Mouse (Mus musculus): ENCODE results near the gene Kif26a.

DNA sequence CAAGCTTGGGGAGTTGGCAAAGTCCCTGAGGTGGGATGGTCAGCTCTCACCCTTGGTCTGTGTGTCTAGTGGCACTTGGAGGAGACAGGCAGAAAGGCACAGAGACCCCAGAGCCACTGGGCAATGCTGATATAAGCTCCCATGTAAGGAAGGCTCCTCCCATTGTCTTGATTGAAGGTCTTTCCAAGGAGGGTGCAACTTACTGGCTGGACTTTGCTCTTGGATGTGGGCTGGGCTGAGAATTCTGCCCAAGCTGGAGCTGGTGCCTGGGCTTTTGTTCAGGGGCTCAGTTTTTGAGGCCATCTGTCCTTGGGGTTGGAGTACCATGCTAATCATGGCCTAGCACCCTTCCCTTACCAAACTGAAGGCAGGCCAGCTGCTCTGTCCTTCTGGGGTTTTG is 12.8 kb downstream of the Kif26a start:
- TF ChIP-seq CTCF (IDR thresholded peaks at IDR 0.05) = no peak
- TF ChIP-seq POLR2A (IDR thresholded peaks at IDR 0.05; ENCODE audit: insufficient read depth, low read depth, low read length) = no peak
- no peak for TF ChIP-seq EP300 (IDR thresholded peaks at IDR 0.05; ENCODE audit: insufficient read depth, low read depth, low read length)
